Mouse (Mus musculus): ENCODE measurements around the gene Ppp1r8. TPM values are rescaled to one million over a fixed set of nuclear protein-coding genes. Genes with fewer than 3 reads are reported as not detected.

Ppp1r8 gene
- 8.8 and 12.5 TPM in 2 replicates for total RNA-seq (2015; ENCODE audit: low replicate concordance)
- total RNA-seq (2017; ENCODE audit: low replicate concordance) = 12.5 and 15.1 TPM in 2 replicates

DNA sequence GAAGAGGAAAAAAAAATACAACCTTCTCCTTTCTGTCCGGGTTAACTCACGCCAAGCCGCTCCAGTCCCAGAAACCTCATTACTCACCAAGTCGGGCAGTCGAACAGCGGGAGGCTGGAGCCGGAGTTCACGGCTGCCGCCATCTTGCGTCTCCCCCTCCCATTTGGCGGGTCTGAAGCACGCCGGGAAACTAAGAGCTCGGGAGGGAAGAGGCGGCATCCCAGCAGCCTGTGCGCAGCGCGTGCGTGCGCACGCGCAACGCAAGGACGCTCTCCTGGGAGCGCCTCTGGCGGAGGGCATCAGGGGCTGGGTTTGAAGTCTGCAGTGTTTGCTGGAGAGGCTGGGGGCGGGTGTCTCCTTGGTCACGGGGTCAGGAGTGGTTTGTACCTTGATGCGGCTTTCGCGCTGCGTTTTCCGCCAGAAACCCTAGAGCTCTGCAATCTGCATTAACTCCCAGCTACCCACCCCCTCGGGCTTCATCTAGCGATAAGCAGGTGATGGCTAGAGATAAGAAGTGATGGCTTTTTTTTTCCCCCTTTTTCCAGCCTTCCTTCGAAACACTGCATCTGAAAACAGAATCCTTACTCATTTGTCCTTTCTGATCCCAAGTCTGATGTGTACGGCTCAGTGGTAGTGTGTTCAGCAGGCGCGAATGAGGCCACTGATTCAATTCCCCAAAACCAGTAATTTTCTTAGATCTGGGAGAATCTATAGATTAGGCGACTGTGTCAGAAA, at the start of gene Ppp1r8:
Gene Ppp1r8, minus strand, starts transcription at position 200 of the 735 bp plus-strand sequence.
- peak; percentile 96 for ATAC-seq (replicated peaks; ENCODE audit: low FRiP score, poor library complexity, severe bottlenecking)

- ATAC-seq (replicated peaks; ENCODE audit: low FRiP score, poor library complexity, severe bottlenecking) = no peak
These were observed 41.9 kb upstream of the Ppp1r8 start for GRCm38 (mm10) chr4:132884844-132885374.

DNA sequence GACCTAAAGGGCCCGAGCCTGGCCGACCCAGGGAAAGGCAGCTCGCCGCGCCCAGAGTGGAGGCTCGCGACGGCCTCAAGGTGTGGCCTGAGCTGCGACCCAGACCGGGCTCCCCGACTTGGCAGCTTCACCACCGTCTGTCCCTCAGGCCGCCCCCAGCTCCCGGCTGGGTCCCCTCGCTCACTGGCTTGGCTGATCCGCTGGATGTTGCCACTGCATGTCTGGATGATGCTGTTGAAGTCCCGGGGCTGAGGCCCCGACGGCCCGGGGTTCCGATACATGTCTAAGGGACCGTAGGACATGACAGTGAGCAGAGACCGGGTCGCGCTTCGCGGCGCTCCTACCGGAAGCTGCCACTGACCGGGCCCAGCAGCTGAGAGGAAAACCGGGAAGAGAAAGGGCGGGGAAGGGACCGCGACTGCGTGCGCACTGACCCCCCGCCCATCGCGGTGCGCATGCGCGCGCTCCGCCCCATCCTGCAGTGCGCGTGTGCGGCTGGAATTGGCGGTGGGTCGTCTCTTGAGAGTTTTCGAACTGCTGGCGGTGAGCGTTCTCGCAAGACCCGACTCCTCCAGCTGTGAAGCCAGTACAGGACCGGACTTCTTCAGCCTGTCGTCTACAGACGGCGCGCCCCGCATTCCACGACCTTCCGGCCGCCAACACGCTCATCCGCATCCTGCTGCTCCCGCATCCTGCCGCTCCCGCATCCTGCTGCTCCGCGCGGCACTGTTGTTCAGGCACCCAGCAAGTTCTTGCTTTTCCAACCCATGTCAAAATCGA, 41.3 kb upstream of the Ppp1r8 start, which contains the start of gene Stx12:
Gene Stx12, minus strand, starts transcription at position 446 of the 780 bp plus-strand sequence.
- peak; percentile 90 for ATAC-seq (replicated peaks; ENCODE audit: low FRiP score, poor library complexity, severe bottlenecking)

DNA sequence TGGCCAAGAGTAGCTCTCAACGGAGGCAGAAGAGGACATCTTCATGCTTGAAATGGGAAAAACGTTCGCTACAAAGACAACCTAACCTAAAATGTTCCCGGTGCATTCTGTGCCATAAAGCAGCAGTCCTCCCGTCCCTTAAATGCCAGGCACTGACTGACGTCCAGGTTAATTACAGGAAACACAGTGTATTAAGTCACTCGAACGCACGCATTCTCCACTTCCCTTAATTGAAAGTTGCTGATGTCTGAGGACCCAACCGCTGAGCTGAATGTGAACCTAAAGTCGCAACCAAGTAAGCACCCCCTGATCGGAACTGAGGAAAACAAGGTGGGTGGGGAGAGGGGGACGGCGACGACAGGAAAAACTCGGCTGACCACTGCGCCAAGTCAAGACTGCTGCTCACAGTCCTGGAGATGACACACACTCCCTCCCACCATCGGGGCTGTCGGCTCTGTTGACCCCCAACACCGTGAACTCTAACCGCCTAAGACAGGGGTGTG, 40.6 kb upstream of the Ppp1r8 start:
- ATAC-seq (replicated peaks; ENCODE audit: low FRiP score, poor library complexity, severe bottlenecking) = peak; percentile 34

GRCm38 (mm10) chr4:132874363-132875097, 31.6 kb upstream of the Ppp1r8 start:
- ATAC-seq (replicated peaks; ENCODE audit: low FRiP score, poor library complexity, severe bottlenecking) = peak; percentile 53

DNA sequence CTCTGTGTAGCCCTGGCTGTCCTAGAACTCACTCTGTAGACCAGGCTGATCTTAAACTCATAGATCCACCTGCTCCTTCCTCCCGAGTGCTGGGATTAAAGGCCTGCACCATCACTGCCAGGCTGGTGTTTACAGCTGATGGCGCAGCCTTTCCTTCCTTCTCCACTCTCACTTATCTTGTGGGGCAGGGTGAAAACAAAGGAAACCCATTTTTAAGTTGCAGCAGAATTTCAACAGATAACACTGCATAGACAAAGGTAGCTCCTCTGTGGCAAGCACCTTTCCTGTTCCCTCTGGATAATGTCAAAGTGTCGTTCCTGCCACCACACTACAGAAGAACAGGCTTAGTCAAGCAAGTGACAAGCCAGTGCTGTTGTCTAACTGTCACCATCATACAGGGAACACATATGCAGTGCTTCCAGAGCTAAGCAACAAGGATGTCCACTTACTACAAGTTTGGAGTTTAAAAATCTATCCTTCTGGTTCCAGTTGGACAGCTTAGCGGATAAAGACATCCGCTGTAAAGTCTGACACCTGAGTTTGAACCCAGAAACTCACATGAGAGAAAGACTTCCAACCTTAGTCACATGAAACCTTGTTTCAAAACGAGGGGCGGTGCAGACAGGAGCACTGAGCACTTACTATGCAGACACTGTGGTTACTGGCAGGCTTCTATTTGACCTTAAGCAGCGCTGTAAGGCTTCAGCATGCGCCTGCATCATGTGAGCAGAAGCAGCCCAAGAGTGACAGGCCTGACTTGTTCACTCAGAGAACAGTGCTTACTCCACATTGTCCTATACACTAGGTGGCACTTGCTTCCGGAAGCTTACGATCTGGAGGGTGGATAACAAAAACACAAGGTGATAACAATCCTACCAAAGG, 30.8 kb upstream of the Ppp1r8 start:
- ATAC-seq (replicated peaks; ENCODE audit: low FRiP score, poor library complexity, severe bottlenecking) = no peak

- no peak for ATAC-seq (replicated peaks; ENCODE audit: low FRiP score, poor library complexity, severe bottlenecking)
These were observed 28.1 kb upstream of the Ppp1r8 start for GRCm38 (mm10) chr4:132871116-132871515.

DNA sequence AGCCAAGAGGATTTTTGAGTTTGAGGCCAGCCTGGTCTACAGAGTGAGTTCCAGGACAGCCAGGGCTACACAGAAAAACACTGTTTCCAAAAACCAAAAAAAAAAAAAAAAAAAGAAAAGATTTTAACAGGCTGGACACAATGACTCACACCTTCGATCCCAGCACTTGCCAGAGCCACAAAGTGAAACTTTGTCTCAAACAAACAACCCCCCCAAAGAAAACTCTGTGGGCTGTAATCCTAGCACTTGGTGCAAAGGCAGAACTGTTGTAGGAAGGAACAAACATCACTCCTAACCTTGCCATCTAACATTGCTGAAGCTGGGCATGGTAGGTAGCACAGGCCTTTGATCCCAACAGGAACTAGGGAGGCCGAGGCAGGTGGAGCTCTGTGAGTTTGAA, 21.9 kb upstream of the Ppp1r8 start:
- ATAC-seq (replicated peaks; ENCODE audit: low FRiP score, poor library complexity, severe bottlenecking) = no peak

GRCm38 (mm10) chr4:132863012-132863411, 20.0 kb upstream of the Ppp1r8 start:
- ATAC-seq (replicated peaks; ENCODE audit: low FRiP score, poor library complexity, severe bottlenecking) = no peak

DNA sequence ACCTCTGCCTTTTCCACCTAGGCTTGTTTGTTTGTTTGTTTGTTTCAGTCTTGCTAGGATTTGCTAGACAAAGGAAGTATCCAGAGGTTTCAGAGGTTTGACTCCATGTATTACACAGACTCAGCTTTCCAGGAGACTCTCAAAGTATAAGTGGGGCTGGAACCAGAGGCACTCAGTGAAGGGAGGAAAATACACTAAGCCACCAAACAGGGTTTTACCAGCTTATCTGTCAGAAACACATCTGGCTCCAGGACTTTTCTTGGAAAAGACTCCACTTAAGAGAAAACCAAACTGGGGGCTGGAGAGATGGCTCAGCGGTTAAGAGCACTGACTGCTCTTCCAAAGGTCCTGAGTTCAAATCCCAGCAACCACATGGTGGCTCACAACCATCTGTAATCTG, 17.9 kb upstream of the Ppp1r8 start:
- ATAC-seq (replicated peaks; ENCODE audit: low FRiP score, poor library complexity, severe bottlenecking) = no peak

- no peak for ATAC-seq (replicated peaks; ENCODE audit: low FRiP score, poor library complexity, severe bottlenecking)
These were observed 719 bp upstream of the Ppp1r8 start for GRCm38 (mm10) chr4:132843705-132844071.

DNA sequence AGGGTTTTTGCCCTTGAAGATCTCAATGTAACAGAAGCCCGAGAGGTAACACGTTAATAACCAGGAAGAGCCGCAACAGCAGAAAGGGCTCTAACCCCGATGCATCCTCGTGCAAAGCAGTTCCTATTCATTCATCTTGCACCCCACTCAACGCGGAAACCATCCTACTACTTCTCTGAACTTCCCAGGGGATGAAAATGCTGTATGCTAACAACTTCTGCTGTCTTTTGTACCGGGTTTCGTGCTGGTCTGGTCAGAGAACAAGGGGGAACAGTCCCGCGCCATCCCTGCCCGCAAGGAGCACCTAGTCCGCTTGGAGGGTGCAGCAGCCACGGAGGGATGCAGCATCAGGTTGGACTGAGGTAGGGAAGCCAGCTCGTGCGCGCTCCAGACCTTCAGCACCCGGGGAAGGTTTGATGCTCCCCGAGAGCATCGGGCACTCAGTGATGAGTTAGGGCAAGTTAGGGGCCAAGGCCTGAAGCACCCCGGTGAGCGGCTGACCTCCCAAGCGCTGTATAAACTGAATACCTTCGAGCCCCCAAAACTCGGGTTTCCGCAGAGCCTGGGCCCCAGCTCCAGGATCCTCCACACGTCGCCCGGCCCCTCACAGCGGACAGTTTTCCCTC, 575 bp downstream of the Ppp1r8 start:
- ATAC-seq (replicated peaks; ENCODE audit: low FRiP score, poor library complexity, severe bottlenecking) = peak; percentile 76

DNA sequence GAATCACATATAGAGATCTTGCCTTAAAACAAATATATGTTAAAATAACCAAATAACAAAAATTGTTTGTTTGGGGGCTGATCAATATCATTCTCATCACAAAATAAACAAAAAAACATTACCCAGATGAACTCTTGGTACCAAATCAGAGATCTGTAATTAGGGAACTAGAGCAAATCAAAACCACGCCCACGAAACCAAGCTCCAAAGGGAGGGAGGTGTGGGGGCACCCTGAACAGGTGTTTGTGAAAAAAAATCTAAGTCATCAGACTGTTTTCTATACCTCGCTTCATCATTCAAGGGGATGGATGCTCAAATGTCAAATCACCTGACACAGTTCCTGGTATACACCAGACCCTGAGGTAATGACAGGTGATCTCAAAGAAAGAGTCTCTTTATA, 1.5 kb downstream of the Ppp1r8 start:
- ATAC-seq (replicated peaks; ENCODE audit: low FRiP score, poor library complexity, severe bottlenecking) = no peak

DNA sequence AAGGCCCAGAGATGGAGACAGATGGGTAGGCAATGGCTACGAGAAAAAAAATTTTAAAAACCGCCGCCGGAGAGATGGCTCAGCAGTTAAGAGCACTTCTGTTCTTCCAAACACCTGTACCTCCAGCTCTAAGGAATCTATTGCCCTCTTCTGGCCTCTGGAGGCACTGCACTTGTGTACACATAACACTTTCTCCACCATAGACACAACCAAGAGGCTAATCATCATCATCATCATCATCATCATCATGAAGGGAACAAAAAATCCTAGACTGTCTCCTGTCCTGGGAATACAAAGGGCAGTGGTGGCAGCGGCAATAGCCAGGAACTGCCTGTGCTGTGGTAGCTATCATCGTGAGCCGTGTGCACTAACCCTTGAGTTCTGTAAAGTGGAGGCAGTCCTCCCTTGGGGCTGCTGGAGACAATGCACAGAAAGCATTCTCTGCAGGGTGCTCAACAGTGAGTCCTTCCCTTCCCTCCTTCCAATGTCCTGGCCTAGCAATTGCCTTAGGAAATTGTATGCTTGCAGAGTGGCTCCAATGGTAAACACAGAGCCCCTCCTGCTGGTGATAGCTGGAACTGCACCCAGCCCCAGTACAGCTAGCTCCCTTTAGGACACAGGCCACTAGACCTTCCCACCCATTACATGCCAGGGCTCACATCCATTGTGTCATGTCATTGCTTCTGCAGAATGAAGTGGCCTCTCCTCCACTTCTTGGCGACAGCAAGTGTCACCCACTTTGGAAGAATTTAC, 19.2 kb downstream of the Ppp1r8 start:
- peak; percentile 89 for ATAC-seq (replicated peaks; ENCODE audit: low FRiP score, poor library complexity, severe bottlenecking)

DNA sequence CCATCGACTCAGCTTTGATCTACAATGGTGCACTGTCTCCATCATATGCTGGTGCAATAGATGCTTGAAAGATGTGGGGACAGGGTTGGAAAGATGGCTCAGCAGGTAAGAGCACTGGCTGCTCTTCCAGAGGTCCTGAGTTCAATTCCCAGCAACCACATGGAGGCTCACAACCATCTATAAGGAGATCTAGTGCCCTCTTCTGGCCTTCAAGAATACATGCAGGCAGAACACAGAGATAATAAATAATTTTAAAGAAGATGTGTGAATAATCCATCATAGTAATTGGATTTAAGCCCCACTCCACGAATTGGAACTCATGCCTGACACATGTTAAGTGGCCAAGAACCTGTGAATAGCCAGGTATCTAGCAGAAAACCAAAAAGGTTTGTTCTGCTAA, 24.5 kb downstream of the Ppp1r8 start:
- ATAC-seq (replicated peaks; ENCODE audit: low FRiP score, poor library complexity, severe bottlenecking) = no peak

DNA sequence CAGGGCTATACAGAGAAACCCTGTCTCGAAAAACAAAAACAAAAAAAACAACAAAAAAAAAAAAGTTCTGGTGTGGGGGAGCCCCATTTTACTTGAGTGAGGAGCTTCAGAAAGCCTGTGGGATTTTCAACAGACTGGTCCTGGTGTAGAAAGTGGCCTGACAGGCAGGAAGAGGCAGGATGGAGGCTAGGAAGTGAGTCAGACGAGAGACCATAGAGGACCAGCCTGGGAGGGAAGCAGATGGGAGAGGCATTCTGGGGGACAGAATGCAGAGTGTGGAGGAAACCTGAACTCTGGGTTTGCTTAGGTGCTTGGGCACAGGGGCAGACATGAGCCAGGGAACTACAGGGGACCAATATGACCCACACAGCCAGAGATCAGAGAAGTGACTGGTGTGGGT, 26.1 kb downstream of the Ppp1r8 start:
- ATAC-seq (replicated peaks; ENCODE audit: low FRiP score, poor library complexity, severe bottlenecking) = no peak

GRCm38 (mm10) chr4:132816404-132816803, 26.6 kb downstream of the Ppp1r8 start:
- no peak for ATAC-seq (replicated peaks; ENCODE audit: low FRiP score, poor library complexity, severe bottlenecking)

DNA sequence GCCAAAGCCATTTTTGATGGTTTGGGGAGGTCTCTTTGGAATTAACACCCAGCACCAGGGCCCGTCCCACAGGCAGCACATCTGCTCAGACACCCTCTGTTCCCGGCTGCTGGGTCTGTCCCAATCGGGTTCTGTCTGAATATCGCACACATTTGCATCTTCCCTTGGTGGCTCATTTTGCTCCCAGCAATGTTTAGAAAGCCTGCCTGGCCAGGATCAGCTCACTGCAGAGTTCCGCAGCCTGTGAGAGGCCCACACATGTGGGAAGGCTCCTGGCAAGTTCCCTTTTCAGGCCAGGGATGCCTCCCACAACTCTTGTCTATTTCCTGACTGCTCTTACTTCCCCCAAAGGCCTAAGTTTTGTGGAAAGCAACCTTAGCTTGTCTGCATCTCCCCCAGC, 33.3 kb downstream of the Ppp1r8 start:
- ATAC-seq (replicated peaks; ENCODE audit: low FRiP score, poor library complexity, severe bottlenecking) = no peak

All from erythroblast, adult 5-6 weeks (primary cell).